Mouse (Mus musculus): Measurements from ENCODE around the gene Pex6.

DNA sequence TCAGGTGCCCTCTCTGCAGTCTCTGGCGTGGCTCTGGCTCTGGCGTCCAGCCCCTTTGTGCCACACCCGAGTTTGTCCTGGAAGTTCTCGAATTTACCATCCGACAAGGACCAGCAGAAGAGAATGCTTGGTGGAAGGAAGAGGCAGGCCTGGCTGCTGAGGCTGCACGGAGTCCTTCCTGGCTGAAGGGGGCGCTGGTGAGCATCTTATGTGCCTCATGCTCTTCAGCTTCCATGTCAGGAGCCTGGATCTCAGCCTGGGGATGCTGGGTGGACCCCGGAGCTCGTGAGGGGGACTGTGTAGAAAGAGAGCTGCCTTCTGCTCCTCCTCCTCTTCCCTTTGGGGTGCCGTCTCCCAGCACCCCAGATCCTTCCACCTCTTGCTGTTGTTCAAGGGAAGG is 24.9 kb downstream of the Pex6 start:
- TF ChIP-seq POLR2A (IDR thresholded peaks at IDR 0.05; ENCODE audit: control insufficient read depth, extremely low read depth, insufficient read depth, low read length, poor library complexity) (no peak), CTCF (IDR thresholded peaks at IDR 0.05; ENCODE audit: borderline replicate concordance, control insufficient read depth, extremely low read depth, insufficient read depth, low read length, poor library complexity) (peak; percentile 78)

Data from thymus, adult 2 months (tissue).